Mouse (Mus musculus) hindbrain, embryonic 15.5 days (tissue): ENCODE measurements around the gene Slc22a1. TPM values are rescaled to one million over a fixed set of nuclear protein-coding genes. Genes with fewer than 3 reads are reported as not detected.

Experiments used
- ATAC-seq: fragments of 200-750 bp; cut with Nextera tagmentation; 2 replicates; pipeline ENCODE4 v1.8.0; 2017; ENCODE audit warnings: low read depth, moderate number of reproducible peaks, moderate TSS enrichment; ENCODE audit not compliant: low FRiP score
- H3K27ac ChIP-seq: fragments of 300-500 bp; sonication (generic); replicated peaks from 2 replicates; pipeline ENCODE4 v1.5.1; 2015; ENCODE audit warnings: mild to moderate bottlenecking, inconsistent platforms
- H3K27me3 ChIP-seq: fragments of 300-500 bp; sonication (generic); 2 replicates; pipeline ENCODE4 v1.6.1; 2015; ENCODE audit warnings: control low read depth, inconsistent platforms
- H3K36me3 ChIP-seq: fragments of 300-500 bp; sonication (generic); 2 replicates; pipeline ENCODE4 v1.6.1; 2015; ENCODE audit warnings: control low read depth, inconsistent platforms
- H3K4me1 ChIP-seq: fragments of 300-500 bp; sonication (generic); replicated peaks from 2 replicates; pipeline ENCODE4 v1.6.1; 2015; ENCODE audit warnings: control low read depth, inconsistent platforms
- H3K4me2 ChIP-seq: fragments of 300-500 bp; sonication (generic); 2 replicates; pipeline ENCODE4 v1.6.1; 2015; ENCODE audit warnings: moderate library complexity, mild to moderate bottlenecking, inconsistent platforms
- H3K4me3 ChIP-seq: fragments of 300-500 bp; sonication (generic); 2 replicates; pipeline ENCODE4 v1.5.1; 2015; ENCODE audit warnings: mild to moderate bottlenecking, inconsistent platforms
- H3K9ac ChIP-seq: fragments of 300-500 bp; sonication (generic); 2 replicates; pipeline ENCODE4 v1.6.1; 2015; ENCODE audit warnings: inconsistent platforms
- H3K9me3 ChIP-seq: fragments of 300-500 bp; sonication (generic); 2 replicates; pipeline ENCODE4 v1.6.1; 2016; ENCODE audit warnings: control low read depth, inconsistent platforms
- WGBS: fragments of 180-500 bp; shearing (Covaris S2); methylation state at CpG from one replicate; pipeline ENCODE4 v1.1.7; 2015; 5-methylcytosine and 5-hydroxymethylcytosine counted together
- polyA plus RNA-seq: library from polyadenylated mRNA; unstranded; fragments of >200 nt; fragmentation: Nextera tagmentation; extraction: Ambion mirVana; gene quantifications from 2 replicates; pipeline ENCODE4 v1.2.1, GENCODE M21; 2015

Slc22a1 gene
- polyA plus RNA-seq, 1 experiment from 2014 or later: not detected

- ATAC-seq: no peak
- no peaks in the 10 kb centered on the region for H3K9me3 ChIP-seq
- 90% methylated on average over 7 of the region's 7 CpGs for WGBS
These were observed 19.8 kb downstream of the Slc22a1 start for GRCm38 (mm10) chr17:12655826-12656225.

GRCm38 (mm10) chr17:12654061-12654460 lies 21.6 kb downstream of the Slc22a1 start:
- H3K9me3 ChIP-seq: no peaks in the 10 kb centered on the region
- no peaks in the 10 kb centered on the region for H3K27me3 ChIP-seq
- ATAC-seq: no peak
- no peak overlapping the region for H3K27ac ChIP-seq
- no peak overlapping the region for H3K4me3 ChIP-seq
- H3K9ac ChIP-seq: no peak overlapping the region
- H3K4me1 ChIP-seq: no peaks in the 10 kb centered on the region
- no peak overlapping the region for H3K4me2 ChIP-seq
- no peaks in the 10 kb centered on the region for H3K36me3 ChIP-seq
- WGBS: 71% methylated on average over 3 of the region's 3 CpGs

More at GRCm38 (mm10) chr17:12655826-12656225, 19.8 kb downstream of the Slc22a1 start:
- H3K27ac ChIP-seq: no peak overlapping the region
- no peak overlapping the region for H3K4me2 ChIP-seq
- H3K4me1 ChIP-seq: no peaks in the 10 kb centered on the region
- no peaks in the 10 kb centered on the region for H3K27me3 ChIP-seq
- no peaks in the 10 kb centered on the region for H3K36me3 ChIP-seq
- no peak overlapping the region for H3K4me3 ChIP-seq
- H3K9ac ChIP-seq: no peak overlapping the region

GRCm38 (mm10) chr17:12652604-12653003 lies 23.0 kb downstream of the Slc22a1 start:
- no peak for ATAC-seq
- no peaks in the 10 kb centered on the region for H3K36me3 ChIP-seq
- no peak overlapping the region for H3K9ac ChIP-seq
- H3K9me3 ChIP-seq: no peaks in the 10 kb centered on the region
- H3K27me3 ChIP-seq: no peaks in the 10 kb centered on the region
- 92% methylated on average over 11 of the region's 11 CpGs for WGBS
- H3K4me3 ChIP-seq: no peak overlapping the region
- no peaks in the 10 kb centered on the region for H3K4me1 ChIP-seq
- H3K27ac ChIP-seq: no peak overlapping the region
- no peak overlapping the region for H3K4me2 ChIP-seq

- Histone ChIP-seq H3K4me2 (no peak overlapping the region), H3K4me1 (no peaks in the 10 kb centered on the region), H3K9me3 (no peaks in the 10 kb centered on the region), H3K9ac (no peak overlapping the region), H3K4me3 (no peak overlapping the region), H3K36me3 (no peaks in the 10 kb centered on the region), H3K27me3 (no peaks in the 10 kb centered on the region), H3K27ac (no peak overlapping the region)
- ATAC-seq: no peak
- WGBS: 78% methylated on average over 5 of the region's 5 CpGs
These were observed 30.2 kb downstream of the Slc22a1 start for GRCm38 (mm10) chr17:12645461-12645860.

- ATAC-seq: no peak
- WGBS: 80% methylated on average over 4 of the region's 4 CpGs
These were observed 34.5 kb downstream of the Slc22a1 start for GRCm38 (mm10) chr17:12641087-12641486.

GRCm38 (mm10) chr17:12639585-12639984 lies 36.0 kb downstream of the Slc22a1 start:
- no peak for ATAC-seq
- Histone ChIP-seq H3K27ac (no peak overlapping the region), H3K4me3 (no peak overlapping the region), H3K9me3 (no peaks in the 10 kb centered on the region), H3K27me3 (no peaks in the 10 kb centered on the region), H3K4me1 (no peaks in the 10 kb centered on the region), H3K9ac (no peak overlapping the region), H3K36me3 (no peaks in the 10 kb centered on the region), H3K4me2 (no peak overlapping the region)
- 89% methylated on average over 3 of the region's 3 CpGs for WGBS

More at GRCm38 (mm10) chr17:12641087-12641486, 34.5 kb downstream of the Slc22a1 start:
- H3K4me1 ChIP-seq: no peaks in the 10 kb centered on the region
- no peak overlapping the region for H3K9ac ChIP-seq
- no peak overlapping the region for H3K4me2 ChIP-seq
- no peaks in the 10 kb centered on the region for H3K27me3 ChIP-seq
- H3K36me3 ChIP-seq: no peaks in the 10 kb centered on the region
- no peak overlapping the region for H3K27ac ChIP-seq
- no peak overlapping the region for H3K4me3 ChIP-seq
- H3K9me3 ChIP-seq: no peaks in the 10 kb centered on the region

- Histone ChIP-seq H3K4me1 (peaks cover 3% of the 10 kb centered on the region; the same call in 1 of the 2 replicates), H3K27ac (no peak overlapping the region), H3K36me3 (no peaks in the 10 kb centered on the region), H3K9ac (no peak overlapping the region), H3K9me3 (no peaks in the 10 kb centered on the region), H3K4me3 (no peak overlapping the region), H3K27me3 (no peaks in the 10 kb centered on the region), H3K4me2 (no peak overlapping the region)
- no peak for ATAC-seq
- 55% methylated on average over 4 of the region's 4 CpGs for WGBS
These were observed 40.8 kb downstream of the Slc22a1 start for GRCm38 (mm10) chr17:12634814-12635213.

GRCm38 (mm10) chr17:12631771-12632600 lies 43.6 kb downstream of the Slc22a1 start:
- Histone ChIP-seq H3K4me1 (peaks cover 3% of the 10 kb centered on the region; the same call in 1 of the 2 replicates), H3K27ac (no peak overlapping the region), H3K9ac (no peak overlapping the region), H3K36me3 (no peaks in the 10 kb centered on the region), H3K9me3 (no peaks in the 10 kb centered on the region), H3K4me2 (no peak overlapping the region), H3K27me3 (no peaks in the 10 kb centered on the region), H3K4me3 (no peak overlapping the region)
- no peak for ATAC-seq
- WGBS: 36% methylated on average over 7 of the region's 7 CpGs

GRCm38 (mm10) chr17:12630976-12631730 lies 44.5 kb downstream of the Slc22a1 start:
- WGBS: 46% methylated on average over 6 of the region's 6 CpGs
- no peak overlapping the region for H3K4me3 ChIP-seq
- no peaks in the 10 kb centered on the region for H3K27me3 ChIP-seq
- no peak for ATAC-seq
- H3K9ac ChIP-seq: no peak overlapping the region
- H3K27ac ChIP-seq: no peak overlapping the region
- H3K4me2 ChIP-seq: no peak overlapping the region
- H3K36me3 ChIP-seq: no peaks in the 10 kb centered on the region
- no peaks in the 10 kb centered on the region for H3K9me3 ChIP-seq
- H3K4me1 ChIP-seq: peaks cover 3% of the 10 kb centered on the region; the same call in 1 of the 2 replicates

GRCm38 (mm10) chr17:12627983-12628382 lies 47.6 kb downstream of the Slc22a1 start:
- H3K27ac ChIP-seq: no peak overlapping the region
- H3K9me3 ChIP-seq: no peaks in the 10 kb centered on the region
- no peak overlapping the region for H3K4me3 ChIP-seq
- ATAC-seq: no peak
- 89% methylated on average over 4 of the region's 4 CpGs for WGBS
- no peaks in the 10 kb centered on the region for H3K27me3 ChIP-seq
- H3K4me2 ChIP-seq: no peak overlapping the region
- H3K36me3 ChIP-seq: no peaks in the 10 kb centered on the region
- peaks cover 3% of the 10 kb centered on the region; the same call in 1 of the 2 replicates for H3K4me1 ChIP-seq
- no peak overlapping the region for H3K9ac ChIP-seq

- Histone ChIP-seq H3K27ac (no peak overlapping the region), H3K9me3 (no peaks in the 10 kb centered on the region), H3K36me3 (no peaks in the 10 kb centered on the region), H3K4me3 (no peak overlapping the region), H3K9ac (no peak overlapping the region), H3K4me1 (no peaks in the 10 kb centered on the region), H3K4me2 (no peak overlapping the region), H3K27me3 (no peaks in the 10 kb centered on the region)
- WGBS: 92% methylated on average over 2 of the region's 2 CpGs
- ATAC-seq: no peak
These were observed 56.0 kb downstream of the Slc22a1 start for GRCm38 (mm10) chr17:12619641-12620040.

GRCm38 (mm10) chr17:12615429-12615828 lies 60.2 kb downstream of the Slc22a1 start:
- Histone ChIP-seq H3K4me2 (no peak overlapping the region), H3K4me3 (no peak overlapping the region), H3K4me1 (no peaks in the 10 kb centered on the region), H3K27ac (no peak overlapping the region), H3K27me3 (no peaks in the 10 kb centered on the region), H3K9me3 (no peaks in the 10 kb centered on the region), H3K9ac (no peak overlapping the region), H3K36me3 (no peaks in the 10 kb centered on the region)
- no peak for ATAC-seq
- WGBS: 72% methylated on average over 4 of the region's 4 CpGs
